Mouse (Mus musculus) Patski (cell line): ENCODE results near the gene Elmo3. TPM values are rescaled to one million over a fixed set of nuclear protein-coding genes. Genes with fewer than 3 reads are reported as not detected.

ENCODE experiments used
- ATAC-seq: fragments of 100-300 bp; one replicate; pipeline ENCODE4 v1.8.0; 2021
- CTCF ChIA-PET: fragments of 350-600 bp; sonication (Branson Sonifier 250); formaldehyde crosslinking; loops from one replicate; lab custom pipeline; 2022; ENCODE audit warnings: inconsistent platforms; lab: Charles Lee
- POLR2A ChIA-PET: fragments of 350-600 bp; sonication (Branson Sonifier 250); formaldehyde crosslinking; loops from one replicate; lab custom pipeline; 2022; ENCODE audit warnings: antibody characterized with exemption, inconsistent platforms; lab: Charles Lee
- DNase-seq: peaks from one replicate; pipeline ENCODE4 v3.0.0-alpha.2; 2011; ENCODE audit warnings: low read depth, low spot score
- H3K27me3 ChIP-seq: fragments of 371-371 bp; one replicate; pipeline ENCODE4 v1.5.1; 2021
- CTCF ChIP-seq: fragments of 100-300 bp; IDR thresholded peaks from one replicate; pipeline ENCODE4 v1.5.1; 2021
- in situ Hi-C: fragments of 300-500 bp; cut with MboI; formaldehyde crosslinking; loops from 3 replicates; pipeline ENCODE4 v1.11.1; 2018; ENCODE audit warnings: low pct_unique_long_range_greater_than_20kb, mixed read lengths
- polyA plus RNA-seq: library from polyadenylated mRNA; unstranded; gene quantifications from one replicate; pipeline ENCODE4 v1.2.3, GENCODE M21; 2021

The Elmo3 gene
- polyA plus RNA-seq, 1 experiment from 2014 or later: 7.2 TPM

- TF ChIP-seq CTCF: no peak
- in situ Hi-C loops: no loop called here
- DNase-seq (no peak), ATAC-seq (no peak)
- no peaks in the 10 kb centered on the region for H3K27me3 ChIP-seq
- CTCF ChIA-PET: interaction anchor here (1.9 kb wide), 1 partner anchor 14 kb away, joined by 6 read pairs; no protein-coding TSS in a partner anchor
- POLR2A ChIA-PET: no interaction called here
Measured at GRCm38 (mm10) chr8:105275840-105276239, 29.6 kb upstream of the Elmo3 start, which contains the start of gene Nol3. Nol3 (plus strand) TSS chr8:105276140.

- DNase-seq (no peak), ATAC-seq (no peak)
- ChIA-PET POLR2A (no interaction called here), CTCF (interaction anchor here (1.0 to 1.9 kb wide), 2 partner anchors 12 to 14 kb away, joined by 5 to 6 read pairs; partner anchors contain the start of genes Fbxl8 and Tradd)
- no peaks in the 10 kb centered on the region for H3K27me3 ChIP-seq
- TF ChIP-seq CTCF: no peak
- in situ Hi-C loops: no loop called here
Measured at GRCm38 (mm10) chr8:105276292-105277120, 28.9 kb upstream of the Elmo3 start.

- ChIA-PET POLR2A (no interaction called here), CTCF (no interaction called here)
- no peak for DNase-seq
- no peaks in the 10 kb centered on the region for H3K27me3 ChIP-seq
- TF ChIP-seq CTCF: no peak
- ATAC-seq: no peak
- in situ Hi-C loops: no loop called here
Measured at GRCm38 (mm10) chr8:105278911-105279334, 26.5 kb upstream of the Elmo3 start.

- no peak for ATAC-seq
- TF ChIP-seq CTCF: no peak
- ChIA-PET CTCF (interaction anchor here (1.3 to 1.5 kb wide), 2 partner anchors 15 to 39 kb away, joined by 3 to 4 read pairs; partner anchors contain the start of gene Exoc3l), POLR2A (no interaction called here)
- no peak for DNase-seq
- in situ Hi-C loops: no loop called here
- no peaks in the 10 kb centered on the region for H3K27me3 ChIP-seq
Measured at GRCm38 (mm10) chr8:105280567-105280966, 24.8 kb upstream of the Elmo3 start.

- no peak for ATAC-seq
- no peaks in the 10 kb centered on the region for H3K27me3 ChIP-seq
- TF ChIP-seq CTCF: no peak
- POLR2A ChIA-PET: no interaction called here
- DNase-seq: no peak
- CTCF ChIA-PET: no interaction called here
- in situ Hi-C loops: no loop called here
Measured at GRCm38 (mm10) chr8:105281821-105282220, 23.6 kb upstream of the Elmo3 start.

- ChIA-PET POLR2A (no interaction called here), CTCF (no interaction called here)
- ATAC-seq: no peak
- in situ Hi-C loops: no loop called here
- no peak for DNase-seq
- TF ChIP-seq CTCF: no peak
- no peaks in the 10 kb centered on the region for H3K27me3 ChIP-seq
Measured at GRCm38 (mm10) chr8:105282239-105282638, 23.2 kb upstream of the Elmo3 start.

- ChIA-PET CTCF (no interaction called here), POLR2A (no interaction called here)
- in situ Hi-C loops: no loop called here
- ATAC-seq (no peak), DNase-seq (no peak)
- H3K27me3 ChIP-seq: no peaks in the 10 kb centered on the region
- TF ChIP-seq CTCF: no peak
Measured at GRCm38 (mm10) chr8:105283074-105283473, 22.3 kb upstream of the Elmo3 start.

GRCm38 (mm10) chr8:105285514-105285913 lies 19.9 kb upstream of the Elmo3 start:
- POLR2A ChIA-PET: no interaction called here
- ATAC-seq: no peak

GRCm38 (mm10) chr8:105286907-105287306 lies 18.5 kb upstream of the Elmo3 start:
- DNase-seq (no peak), ATAC-seq (no peak)
- ChIA-PET POLR2A (no interaction called here), CTCF (no interaction called here)
- H3K27me3 ChIP-seq: no peaks in the 10 kb centered on the region
- no peak for TF ChIP-seq CTCF
- in situ Hi-C loops: no loop called here

More at GRCm38 (mm10) chr8:105285514-105285913, 19.9 kb upstream of the Elmo3 start:
- CTCF ChIA-PET: interaction anchor here (1.0 kb wide), 1 partner anchor 11 kb away, joined by 8 read pairs; no protein-coding TSS in a partner anchor
- no peak for TF ChIP-seq CTCF
- DNase-seq: no peak
- in situ Hi-C loops: no loop called here
- H3K27me3 ChIP-seq: no peaks in the 10 kb centered on the region

- ATAC-seq: no peak
- in situ Hi-C loops: no loop called here
- POLR2A ChIA-PET: no interaction called here
Measured at GRCm38 (mm10) chr8:105288231-105288630, 17.2 kb upstream of the Elmo3 start.

More at GRCm38 (mm10) chr8:105288231-105288630, 17.2 kb upstream of the Elmo3 start:
- DNase-seq: no peak
- no peak for TF ChIP-seq CTCF
- CTCF ChIA-PET: no interaction called here
- no peaks in the 10 kb centered on the region for H3K27me3 ChIP-seq
